Mouse (Mus musculus) heart, adult 9 months (tissue): ENCODE measurements around the gene Psapl1.

ENCODE experiments used
- DNase-seq, 2 experiments: peaks; one replicate each; pipeline ENCODE4 v3.0.0; 2022; ENCODE audit warnings: low spot score in 2 of 2

Psapl1 gene

DNA sequence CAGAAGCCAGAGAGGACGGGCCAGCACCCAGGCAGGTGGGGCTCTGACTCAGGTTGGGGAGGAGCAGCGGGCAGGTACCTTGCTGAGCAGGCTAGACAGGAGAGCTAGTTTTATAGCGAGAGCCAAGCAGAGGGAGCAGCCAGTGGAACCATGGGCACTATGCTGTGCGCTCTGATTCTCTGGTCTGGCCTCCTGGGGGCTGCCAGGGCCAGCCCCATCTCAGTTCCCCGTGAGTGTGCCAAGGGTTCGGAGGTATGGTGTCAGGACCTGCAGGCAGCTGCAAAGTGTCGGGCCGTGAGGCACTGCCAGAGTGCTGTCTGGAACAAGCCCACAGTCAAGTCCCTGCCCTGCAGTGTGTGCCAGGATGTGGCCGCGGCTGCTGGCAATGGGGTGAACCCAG is at the start of gene Psapl1:
Gene Psapl1, plus strand, starts transcription at position 106 of the 400 bp plus-strand sequence.
- peak in 1 of 2 experiments; percentile 13 for DNase-seq

DNA sequence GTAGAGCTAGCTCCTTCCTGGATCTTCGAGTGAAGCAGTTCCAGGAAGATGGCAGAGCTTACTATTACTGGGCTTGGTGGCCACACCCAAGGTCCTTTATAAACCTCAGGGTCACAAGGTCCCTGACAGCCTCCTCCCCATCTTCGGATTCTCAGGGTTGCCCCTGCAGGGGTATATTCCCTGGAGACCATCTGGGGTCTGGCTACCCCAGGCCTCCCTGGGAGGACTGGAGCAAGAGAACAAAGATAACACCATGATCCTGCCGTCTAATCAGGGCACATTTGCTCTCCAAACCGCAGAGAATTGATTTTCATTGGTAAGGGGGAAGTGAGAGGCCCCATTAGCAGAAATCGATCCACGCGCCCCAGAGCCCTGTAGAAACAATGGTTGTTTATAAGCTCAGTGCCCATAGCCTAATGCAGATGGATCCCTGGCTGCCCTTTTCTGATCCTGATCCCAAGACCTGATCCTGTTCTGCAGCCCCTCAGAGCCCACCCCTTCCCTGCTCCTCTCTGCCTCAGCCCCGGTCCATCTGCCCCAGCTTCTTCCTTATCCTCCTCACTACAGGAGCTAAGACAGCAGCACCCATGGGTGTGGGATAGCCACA is 48.8 kb upstream of the Psapl1 start:
- DNase-seq = no peak

DNA sequence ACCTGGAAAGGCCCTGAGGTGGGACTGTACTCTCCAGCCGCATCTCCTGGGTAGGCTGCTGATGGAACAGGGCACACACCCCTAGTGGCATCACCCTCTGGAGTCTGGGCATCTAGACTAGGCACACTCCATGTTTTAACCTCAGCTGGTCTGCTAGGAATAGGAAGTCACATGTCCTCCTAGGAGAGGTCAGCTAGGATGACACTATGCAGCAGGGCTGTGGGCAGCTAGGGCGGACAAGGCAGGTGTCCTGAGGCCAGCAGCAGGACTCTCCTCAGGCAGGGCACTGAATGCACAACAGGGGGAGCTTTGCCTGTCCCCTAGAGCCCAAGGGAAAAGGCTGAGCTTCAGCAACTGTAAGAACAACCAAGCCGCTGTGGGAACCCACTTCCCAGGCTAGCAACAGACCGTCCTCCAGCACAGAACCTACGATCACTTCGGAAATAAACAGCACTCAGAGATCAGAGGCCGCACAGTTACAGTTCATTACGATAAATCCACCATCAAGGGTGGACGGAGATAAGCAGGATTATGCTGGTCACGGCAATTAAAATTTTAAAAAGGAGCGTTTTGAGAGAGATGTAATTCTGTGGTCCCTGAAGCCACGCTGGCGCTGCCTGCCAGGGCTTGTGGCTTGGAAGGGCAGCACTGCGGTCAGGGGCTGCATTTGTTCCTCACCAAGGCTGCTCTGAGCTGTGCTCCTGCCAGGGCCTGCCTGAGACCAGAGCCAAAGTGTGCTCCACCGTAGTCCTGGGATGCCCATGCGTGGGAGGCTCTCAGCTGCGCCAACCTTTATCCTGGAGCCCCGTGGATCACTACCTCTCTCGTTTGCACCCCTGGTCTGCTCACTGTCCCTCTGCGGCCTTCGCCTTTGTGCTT is 38.2 kb upstream of the Psapl1 start:
- DNase-seq = no peak

DNA sequence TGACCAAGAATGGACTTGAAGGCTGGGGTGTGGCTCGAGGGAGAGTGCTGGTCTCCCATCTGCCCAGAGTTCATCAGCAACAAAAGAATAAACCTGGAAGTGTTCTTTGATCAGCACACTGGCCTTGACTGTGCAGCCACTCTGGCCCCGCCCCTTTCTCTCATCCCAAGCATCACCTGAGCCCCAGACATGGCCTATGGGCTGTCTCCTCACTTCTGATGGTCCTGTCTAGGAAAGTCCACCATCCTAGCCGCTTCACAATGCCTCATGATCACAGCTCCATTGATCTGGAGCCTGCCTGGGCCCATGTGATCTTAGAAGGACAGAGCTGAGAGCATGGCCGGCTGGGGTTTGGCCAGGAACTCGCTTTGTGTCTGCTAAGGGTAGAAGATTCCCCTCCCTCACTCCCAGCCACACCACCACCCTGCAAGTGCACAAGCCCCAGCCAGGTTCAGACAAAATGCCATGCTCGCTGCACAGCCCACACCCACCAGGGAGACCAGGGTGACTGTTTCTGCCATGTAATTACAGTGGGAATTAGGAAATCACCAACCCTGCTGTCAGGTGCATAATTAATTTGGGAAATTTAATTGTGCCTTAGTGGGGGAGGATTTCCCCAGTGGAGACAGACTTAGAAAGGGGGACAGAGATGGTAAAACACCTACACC is 37.3 kb upstream of the Psapl1 start:
- DNase-seq = no peak

DNA sequence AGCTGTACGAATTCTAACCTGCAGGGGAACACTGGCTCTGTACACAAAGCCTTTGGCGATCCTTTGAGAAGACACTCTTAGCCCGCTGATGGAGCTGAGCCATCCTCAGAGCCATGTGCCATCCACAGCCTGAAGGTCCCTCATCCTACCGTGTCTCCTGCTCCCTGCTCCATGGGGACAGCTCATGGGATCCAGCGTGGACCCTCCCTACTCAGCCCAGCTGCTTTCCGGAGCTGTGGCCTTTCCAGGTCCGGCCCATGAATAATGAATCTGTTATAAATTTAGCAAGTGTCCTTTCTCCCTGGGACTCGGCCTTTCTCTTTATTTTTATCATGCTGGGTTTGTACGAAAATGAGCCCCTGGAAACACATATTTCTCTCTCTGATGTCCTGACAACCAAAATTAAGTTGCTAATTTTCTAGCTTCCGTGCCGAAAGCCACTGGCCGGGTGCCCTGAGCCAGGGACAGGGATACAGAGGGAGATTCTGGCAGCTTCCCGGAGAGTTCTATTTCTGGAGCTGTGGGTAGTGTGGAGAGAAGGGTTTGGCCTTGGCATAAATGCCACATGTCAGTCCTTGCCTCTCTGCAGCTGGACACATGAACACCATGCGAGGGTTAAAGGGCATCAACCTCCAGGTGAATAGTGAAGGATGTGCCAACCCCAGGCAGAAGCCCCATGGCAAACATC is 34.7 kb upstream of the Psapl1 start:
- DNase-seq = peak; percentile 58 to 60

DNA sequence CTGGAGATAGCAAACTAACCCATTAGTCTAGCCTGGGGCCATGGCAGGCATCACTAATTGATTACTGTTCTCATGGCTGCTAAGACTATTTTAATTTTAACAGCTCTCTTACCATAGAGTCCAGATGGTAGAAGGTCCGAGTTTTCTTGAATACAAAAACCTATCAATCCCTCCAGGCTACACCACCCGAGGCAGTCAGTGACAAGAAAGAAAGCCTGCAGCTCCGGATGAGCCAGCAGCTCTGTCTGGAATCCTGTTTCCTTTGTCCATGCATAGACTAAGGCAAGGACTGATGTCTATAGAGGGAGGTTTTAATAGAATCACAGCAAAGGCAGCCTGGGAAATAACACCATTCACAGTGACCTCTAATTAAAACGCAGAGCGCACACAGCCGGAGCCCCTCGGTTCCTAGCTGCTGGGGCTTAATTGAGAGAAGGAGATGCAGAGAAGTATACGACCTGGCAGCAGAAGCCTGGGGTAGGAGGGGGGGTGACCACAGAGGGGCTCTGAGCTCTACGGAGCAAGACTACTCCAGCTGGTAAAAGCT is 29.2 kb upstream of the Psapl1 start:
- DNase-seq = no peak

DNA sequence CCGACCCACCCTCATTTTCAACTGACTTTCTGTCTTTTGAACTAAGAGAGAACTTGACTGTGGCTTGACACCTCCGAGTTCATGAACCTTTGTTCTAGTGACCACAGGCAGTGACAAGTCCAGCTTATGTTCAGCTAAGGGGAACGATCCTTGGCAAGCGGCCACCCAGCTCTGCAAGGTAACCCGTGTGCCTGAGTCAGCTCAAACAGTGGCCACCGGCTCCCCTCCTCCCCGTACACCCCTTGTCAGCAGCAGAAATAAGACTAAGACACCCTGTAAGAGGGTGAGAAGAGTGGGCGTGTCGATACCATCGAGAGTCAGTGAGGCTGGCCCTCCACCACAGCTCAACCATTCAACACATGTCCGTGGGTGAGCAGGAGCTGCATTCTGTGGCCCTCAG is 27.4 kb upstream of the Psapl1 start:
- no peak for DNase-seq

DNA sequence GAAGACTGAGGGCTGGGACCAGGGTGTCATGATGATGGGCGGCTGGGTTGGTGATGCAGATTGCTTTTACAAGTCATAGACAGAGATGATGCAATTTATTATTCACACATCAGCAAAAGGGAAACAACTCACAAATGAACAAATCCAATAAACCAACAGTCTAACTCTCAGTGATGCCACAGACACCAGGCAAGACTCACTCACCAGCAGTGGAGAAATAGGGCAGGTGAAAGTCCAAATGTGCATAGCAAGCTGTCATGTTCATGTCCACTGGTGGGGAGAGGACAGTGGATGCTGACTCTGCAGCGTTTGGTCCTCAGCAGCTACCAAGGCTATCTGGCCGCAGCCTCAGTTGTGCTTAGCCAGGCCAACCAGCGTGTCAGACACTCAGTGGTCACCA is 26.9 kb upstream of the Psapl1 start:
- DNase-seq = no peak

DNA sequence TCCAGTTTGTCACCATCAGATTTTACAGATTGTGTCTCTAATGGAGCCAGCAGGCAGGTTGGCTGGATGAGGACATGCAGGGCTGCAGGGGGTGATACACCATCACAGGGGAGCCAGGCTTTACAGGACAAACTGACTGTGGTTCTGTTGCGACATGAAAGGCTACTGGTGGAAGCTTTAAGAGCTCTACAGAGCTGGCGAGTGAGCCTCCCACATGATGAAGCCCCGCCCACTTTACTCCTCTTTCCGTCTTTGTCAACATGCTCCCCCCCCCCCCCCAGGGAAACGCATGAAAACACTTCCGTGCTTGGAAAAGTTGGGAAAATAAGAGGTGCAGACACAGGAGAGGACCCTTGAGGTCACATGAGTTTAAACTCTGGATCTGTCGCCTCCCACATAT is 25.6 kb upstream of the Psapl1 start:
- no peak for DNase-seq

DNA sequence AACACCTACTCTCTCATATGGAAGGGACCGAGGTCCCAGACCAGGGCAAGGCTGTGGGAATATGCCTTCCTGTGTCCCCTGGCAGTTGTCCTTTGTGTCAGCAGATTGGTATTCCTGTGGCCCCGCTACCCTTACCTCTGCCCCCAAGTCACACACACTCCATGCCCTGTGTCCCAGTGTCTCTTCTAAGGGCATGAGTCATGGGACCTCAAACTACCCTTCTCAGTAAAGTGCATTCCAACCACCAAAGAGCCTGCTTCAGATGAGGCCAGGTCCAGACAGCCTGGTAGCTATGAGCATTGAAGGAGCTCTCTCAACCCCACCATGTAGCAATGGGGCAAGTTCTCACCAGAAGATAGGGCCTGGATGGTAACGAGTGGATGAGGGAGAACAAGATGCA is 25.0 kb upstream of the Psapl1 start:
- DNase-seq = no peak

DNA sequence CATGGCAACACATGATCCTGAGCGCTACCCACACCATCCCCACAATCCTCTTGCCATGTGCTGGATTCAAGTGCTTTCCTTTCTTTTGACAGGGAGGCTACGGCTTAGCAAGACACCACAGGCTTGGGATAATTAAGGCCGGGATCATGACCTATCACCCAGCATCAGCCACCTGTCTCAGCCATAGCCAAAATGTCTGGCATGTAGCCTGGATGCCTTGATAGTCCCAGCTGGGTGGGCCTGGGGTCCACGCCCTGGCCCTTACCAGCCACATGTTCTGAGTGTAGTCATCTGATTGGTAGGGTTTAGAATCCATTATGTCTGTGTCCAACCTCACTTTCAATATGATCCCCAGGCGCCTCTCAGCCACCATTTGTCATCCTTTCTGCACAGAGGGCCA is 24.1 kb upstream of the Psapl1 start:
- no peak for DNase-seq

DNA sequence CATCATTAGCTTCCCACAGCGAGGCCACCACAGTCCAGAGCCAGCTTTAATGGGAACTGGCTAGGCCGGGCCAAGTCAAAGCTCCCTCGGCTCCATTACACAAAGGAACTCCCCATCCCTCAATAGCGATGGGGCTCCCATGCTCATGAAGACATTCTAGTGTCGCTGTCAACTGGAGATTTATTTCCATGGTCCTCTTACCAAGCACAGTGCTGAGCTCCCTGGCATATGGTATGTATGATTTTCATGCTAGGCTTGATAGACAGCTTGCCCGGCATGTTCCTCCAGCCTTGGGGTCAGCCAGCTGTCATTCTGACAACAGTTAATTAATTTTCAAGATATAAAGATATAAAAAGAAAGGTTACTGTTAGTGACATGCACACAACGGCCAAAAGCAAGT is 21.5 kb upstream of the Psapl1 start:
- no peak for DNase-seq

DNA sequence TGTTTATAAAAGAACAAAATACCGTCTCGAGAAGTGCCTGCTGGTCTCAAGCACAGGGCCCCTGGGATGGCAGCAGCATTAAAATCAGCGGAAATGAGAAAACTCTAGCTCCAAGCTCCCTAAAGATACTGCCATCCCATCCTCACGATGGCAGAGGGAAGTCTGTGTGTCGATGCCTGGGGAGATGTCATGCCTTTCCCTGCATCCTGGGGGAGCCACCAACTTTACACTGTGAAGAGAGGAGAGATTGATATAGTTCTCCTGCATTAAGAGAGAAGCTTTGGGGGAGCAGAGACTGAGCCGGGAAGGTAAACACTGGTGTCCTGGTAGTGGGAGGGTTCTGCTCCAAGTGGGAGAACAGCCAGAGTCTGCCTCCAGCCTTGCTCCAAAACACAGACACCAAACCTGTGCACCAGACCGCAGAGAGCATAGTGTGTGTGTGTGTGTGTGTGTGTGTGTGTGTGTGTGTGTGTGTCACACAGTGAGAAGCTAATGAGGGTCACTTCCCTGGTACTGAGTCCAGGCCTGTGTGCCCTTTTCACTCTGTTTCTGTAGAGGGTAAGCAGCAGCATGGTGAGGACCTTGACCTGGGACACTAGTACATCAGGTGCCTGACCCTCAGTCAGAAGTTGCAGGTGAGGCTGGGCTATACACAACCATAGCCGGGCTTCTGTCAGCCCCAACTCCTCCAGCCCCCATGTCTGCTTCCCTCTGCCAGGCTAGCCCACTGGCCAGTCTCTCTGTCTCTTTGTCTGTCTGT is 17.3 kb upstream of the Psapl1 start:
- no peak for DNase-seq

DNA sequence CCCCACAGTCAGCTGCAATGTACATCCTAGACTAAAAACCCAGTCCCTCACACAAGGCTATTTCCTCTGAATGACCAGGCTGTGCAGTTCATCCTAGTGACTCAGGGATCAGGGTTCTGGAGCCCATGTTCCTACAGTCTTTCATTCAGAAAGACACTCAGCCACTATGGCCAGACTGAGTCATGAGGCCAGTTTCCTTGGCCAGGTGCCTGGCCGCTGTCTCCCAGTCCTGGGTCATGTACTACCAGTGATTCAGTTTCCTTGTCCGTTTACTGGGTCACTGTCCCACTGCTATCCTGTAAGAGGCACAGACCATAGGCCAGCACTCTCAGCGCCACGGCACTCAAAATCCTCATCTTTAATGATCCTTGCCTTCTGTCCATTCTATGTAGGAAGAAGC is 15.5 kb upstream of the Psapl1 start:
- DNase-seq = peak; percentile 34 to 39

DNA sequence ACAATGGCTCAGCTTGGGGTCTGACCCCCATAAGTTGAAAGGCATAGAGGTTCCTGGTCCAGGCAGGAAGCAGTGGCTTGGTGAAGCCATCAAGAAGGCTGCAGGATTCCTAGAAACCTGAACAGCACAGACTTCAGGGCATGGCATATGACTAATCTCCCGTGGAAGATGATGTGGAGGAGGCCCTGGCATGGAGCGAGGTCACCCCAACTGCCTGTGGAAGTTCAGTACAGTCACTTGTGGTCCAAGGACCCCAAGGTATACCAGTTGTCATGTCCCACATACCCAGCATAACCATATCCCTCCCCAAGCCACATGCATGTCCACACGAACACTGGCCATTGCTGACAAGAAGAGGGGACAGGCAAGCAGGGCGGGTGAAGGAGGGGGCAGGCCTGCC is 12.5 kb upstream of the Psapl1 start:
- no peak for DNase-seq

DNA sequence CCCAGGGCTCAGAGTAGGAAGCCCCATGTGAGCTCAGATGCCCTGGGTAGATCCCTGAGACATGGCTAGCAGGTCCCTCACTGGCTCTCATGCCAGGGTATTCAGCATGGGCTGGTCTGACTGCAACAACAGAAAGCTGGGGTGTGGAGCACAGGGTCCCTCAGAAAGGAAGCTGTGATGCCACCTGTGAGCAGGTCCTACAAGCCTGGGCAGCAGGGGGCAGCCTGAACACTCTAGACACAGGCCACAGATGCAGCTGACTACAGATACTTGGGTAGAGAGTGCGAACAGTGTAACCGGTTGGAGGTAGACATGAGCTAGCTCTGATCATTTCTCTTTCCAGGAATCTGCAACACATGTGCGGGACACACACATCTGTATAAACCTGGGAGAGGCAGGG is 11.9 kb upstream of the Psapl1 start:
- DNase-seq = no peak

DNA sequence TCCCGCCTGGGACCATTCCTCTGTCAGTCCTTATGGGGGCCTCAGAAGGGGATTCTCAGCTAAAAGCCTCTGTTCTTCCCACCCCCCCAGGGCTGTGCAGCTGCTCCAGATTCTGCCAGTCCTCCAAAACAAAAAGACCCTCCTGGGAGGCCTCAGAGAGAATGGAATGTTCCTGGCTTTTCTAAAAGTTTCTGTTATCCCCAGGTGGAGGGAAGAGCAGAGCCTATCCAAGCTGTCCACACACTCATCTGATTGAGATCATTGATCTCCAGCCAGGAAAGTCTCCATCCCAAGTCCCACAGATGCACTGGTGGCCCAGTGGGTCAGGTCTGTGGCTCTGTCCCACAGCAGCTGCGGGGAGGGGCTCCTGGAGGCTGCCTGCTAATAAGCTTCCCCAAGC is 11.1 kb upstream of the Psapl1 start:
- DNase-seq = no peak

DNA sequence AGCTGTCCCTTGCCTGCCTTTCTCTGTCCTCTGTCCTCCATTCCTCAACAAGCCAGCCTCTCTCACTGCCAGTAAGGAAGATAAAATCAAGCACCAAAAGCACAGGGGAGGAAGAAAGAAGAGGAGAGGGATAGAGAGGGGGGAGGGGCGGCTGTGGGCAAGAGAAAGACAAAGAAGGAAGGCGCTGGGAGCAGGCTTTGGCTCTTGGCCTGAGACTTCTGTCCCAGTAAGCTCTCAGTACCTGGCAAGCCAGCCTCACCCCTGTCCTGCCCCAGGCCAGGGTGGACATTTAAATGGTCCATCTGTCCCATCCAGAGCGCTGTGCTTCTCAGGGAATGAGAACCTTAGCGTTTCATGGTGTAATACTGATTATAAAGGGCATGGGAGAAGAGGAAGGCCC is 9.2 kb upstream of the Psapl1 start:
- no peak for DNase-seq

DNA sequence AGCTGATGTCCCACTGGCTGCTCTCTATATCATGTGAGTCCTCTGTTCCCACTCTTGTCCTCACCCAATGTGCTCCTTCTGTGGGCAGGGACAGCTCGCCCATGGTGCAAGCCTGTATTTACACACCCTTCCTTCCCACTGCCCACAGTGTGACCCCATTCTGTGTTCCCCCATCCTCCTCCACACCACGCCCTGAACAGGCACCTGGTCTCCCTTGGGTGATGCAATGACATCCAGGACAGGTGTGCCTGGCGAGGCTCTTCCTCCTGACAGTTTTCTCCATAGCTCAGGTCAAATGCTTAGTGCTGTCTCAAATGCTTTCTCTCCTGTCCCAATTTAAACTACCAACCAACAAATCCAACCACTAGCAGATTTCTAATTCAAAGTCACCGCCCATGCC is 8.4 kb upstream of the Psapl1 start:
- DNase-seq = no peak

DNA sequence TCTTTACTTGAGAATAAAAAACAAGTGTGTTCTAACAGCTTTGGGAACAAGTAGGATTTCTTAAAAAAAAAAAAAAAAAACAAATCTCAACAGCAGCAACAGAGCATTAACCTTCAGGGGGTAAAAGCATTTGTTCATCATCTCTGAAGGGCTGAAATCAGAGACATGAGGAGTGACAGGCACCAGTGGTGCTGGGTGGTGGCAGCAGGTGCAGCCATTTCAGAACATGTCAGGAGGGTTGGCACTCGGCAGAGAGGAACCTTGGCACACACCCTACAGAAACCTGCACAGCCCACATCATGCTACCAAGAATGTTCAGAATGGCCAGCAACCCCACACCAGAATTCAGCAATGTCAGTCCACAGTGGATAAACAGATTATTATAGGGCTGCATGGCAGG is 4.3 kb upstream of the Psapl1 start:
- no peak for DNase-seq

DNA sequence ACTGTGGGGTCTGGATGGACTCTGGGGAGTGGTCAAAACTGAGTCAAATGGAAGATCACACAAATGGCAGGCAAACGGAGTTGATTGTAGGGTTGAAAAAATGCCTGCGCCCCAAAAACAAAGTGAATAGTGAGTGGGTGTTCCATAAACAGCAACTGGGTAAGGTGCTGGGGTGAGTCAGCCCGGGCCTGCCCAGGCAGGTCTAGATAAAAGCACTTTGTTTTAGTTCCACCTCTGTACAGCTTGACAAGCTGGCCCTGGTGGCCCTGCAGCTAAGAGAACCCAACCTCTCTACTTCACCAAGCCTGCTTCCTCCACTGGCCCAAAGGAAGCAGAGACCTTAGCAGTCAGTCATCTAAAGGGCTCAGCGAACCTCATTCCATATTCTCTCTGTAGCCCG is 1.0 kb upstream of the Psapl1 start:
- no peak for DNase-seq
